Mouse (Mus musculus) neural tube, embryonic 15.5 days (tissue): Measurements from ENCODE around the gene Bcl11a. TPM values are rescaled to one million over a fixed set of nuclear protein-coding genes. Genes with fewer than 3 reads are reported as not detected.
A peak's percentile ranks its signal among the peaks of the same experiment; 100 is the strongest.
"Not testable (repeated sequence)": the region's sequence is repeated elsewhere in the genome, so short reads cannot be mapped to it uniquely, and the experiment has no call there.

ENCODE experiments used
- ATAC-seq: fragments of 200-750 bp; cut with Nextera tagmentation; 2 replicates; pipeline ENCODE4 v1.8.0; 2017; ENCODE audit warnings: mild to moderate bottlenecking, moderate TSS enrichment, moderate library complexity; ENCODE audit not compliant: low FRiP score
- H3K27ac ChIP-seq: fragments of 300-500 bp; sonication (generic); replicated peaks from 2 replicates; pipeline ENCODE4 v1.5.1; 2015; ENCODE audit warnings: mild to moderate bottlenecking, inconsistent platforms
- H3K27me3 ChIP-seq: fragments of 300-500 bp; sonication (generic); replicated peaks from 2 replicates; pipeline ENCODE4 v1.6.1; 2015; ENCODE audit warnings: inconsistent platforms
- H3K36me3 ChIP-seq: fragments of 300-500 bp; sonication (generic); 2 replicates; pipeline ENCODE4 v1.6.1; 2015; ENCODE audit warnings: inconsistent platforms
- H3K4me1 ChIP-seq: fragments of 300-500 bp; sonication (generic); 2 replicates; pipeline ENCODE4 v1.6.1; 2015; ENCODE audit warnings: inconsistent platforms
- H3K4me2 ChIP-seq: fragments of 300-500 bp; sonication (generic); 2 replicates; pipeline ENCODE4 v1.6.1; 2015; ENCODE audit warnings: inconsistent platforms, mild to moderate bottlenecking, moderate library complexity
- H3K4me3 ChIP-seq: fragments of 300-500 bp; sonication (generic); replicated peaks from 2 replicates; pipeline ENCODE4 v1.5.1; 2015; ENCODE audit warnings: mild to moderate bottlenecking, inconsistent platforms
- H3K9ac ChIP-seq: fragments of 300-500 bp; sonication (generic); replicated peaks from 2 replicates; pipeline ENCODE4 v1.6.1; 2015; ENCODE audit warnings: mild to moderate bottlenecking, inconsistent platforms
- H3K9me3 ChIP-seq: fragments of 300-500 bp; sonication (generic); replicated peaks from 2 replicates; pipeline ENCODE4 v1.6.1; 2016; ENCODE audit warnings: inconsistent platforms
- WGBS: fragments of 180-500 bp; shearing (Covaris S2); methylation state at CpG from one replicate; pipeline ENCODE4 v1.1.7; 2015; ENCODE audit warnings: mixed read lengths; 5-methylcytosine and 5-hydroxymethylcytosine counted together
- polyA plus RNA-seq: library from polyadenylated mRNA; unstranded; fragments of >200 nt; fragmentation: Nextera tagmentation; extraction: Ambion mirVana; gene quantifications from 2 replicates; pipeline ENCODE4 v1.2.1, GENCODE M21; 2015

The Bcl11a gene
- polyA plus RNA-seq, 1 experiment from 2014 or later, result 102 TPM

- no peak for ATAC-seq
- WGBS, result 84% methylated on average over 2 of the region's 2 CpGs
- Histone ChIP-seq H3K4me2 (no peak overlapping the region), H3K27me3 (no peaks in the 10 kb centered on the region), H3K9me3 (no peaks in the 10 kb centered on the region), H3K36me3 (no peaks in the 10 kb centered on the region), H3K9ac (no peak overlapping the region), H3K27ac (no peak overlapping the region), H3K4me1 (peaks cover 60% of the 10 kb centered on the region), H3K4me3 (no peak overlapping the region)
These were observed 46.1 kb downstream of the Bcl11a start for GRCm38 (mm10) chr11:24123991-24124390.

- no peak overlapping the region for H3K4me2 ChIP-seq
- no peak overlapping the region for H3K9ac ChIP-seq
- 81% methylated on average over 6 of the region's 6 CpGs for WGBS
- H3K4me3 ChIP-seq, result no peak overlapping the region
- no peaks in the 10 kb centered on the region for H3K9me3 ChIP-seq
- H3K36me3 ChIP-seq, result no peaks in the 10 kb centered on the region
- peaks cover 55% of the 10 kb centered on the region for H3K4me1 ChIP-seq
- no peaks in the 10 kb centered on the region for H3K27me3 ChIP-seq
- no peak for ATAC-seq
- H3K27ac ChIP-seq, result 0 out of 2 replicates have a peak overlapping the region, but pooled peaks have one; percentile 28
These were observed 47.2 kb downstream of the Bcl11a start for GRCm38 (mm10) chr11:24125098-24125497.

DNA sequence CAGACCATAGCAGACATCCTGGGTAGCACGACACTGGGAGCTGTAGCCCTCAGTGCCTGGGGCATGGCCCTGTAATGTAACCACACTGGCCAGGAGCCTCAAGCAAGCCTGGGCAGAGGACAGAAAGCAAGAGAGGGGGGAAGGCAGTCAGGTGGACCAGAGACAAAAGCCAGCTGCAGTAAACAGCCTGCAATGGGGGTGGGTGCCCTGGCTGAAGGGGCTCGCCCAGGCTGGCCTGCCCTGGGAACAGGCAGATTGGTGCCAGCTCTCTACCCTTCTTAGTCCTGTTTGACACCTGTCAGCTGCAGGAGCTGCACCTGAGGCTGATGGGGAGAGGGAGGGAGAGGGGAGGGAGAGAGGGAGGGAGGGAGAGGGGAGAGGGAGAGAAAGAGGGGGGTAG lies 50.1 kb downstream of the Bcl11a start:
- H3K4me3 ChIP-seq, result no peak overlapping the region
- no peak overlapping the region for H3K27ac ChIP-seq
- no peaks in the 10 kb centered on the region for H3K9me3 ChIP-seq
- no peak overlapping the region for H3K4me2 ChIP-seq
- H3K27me3 ChIP-seq, result no peaks in the 10 kb centered on the region
- peaks cover 41% of the 10 kb centered on the region for H3K4me1 ChIP-seq
- H3K9ac ChIP-seq, result no peak overlapping the region
- no peak; the same call in 1 of the 2 replicates for ATAC-seq
- no peaks in the 10 kb centered on the region for H3K36me3 ChIP-seq
- WGBS, result 56% methylated on average over 2 of the region's 2 CpGs

DNA sequence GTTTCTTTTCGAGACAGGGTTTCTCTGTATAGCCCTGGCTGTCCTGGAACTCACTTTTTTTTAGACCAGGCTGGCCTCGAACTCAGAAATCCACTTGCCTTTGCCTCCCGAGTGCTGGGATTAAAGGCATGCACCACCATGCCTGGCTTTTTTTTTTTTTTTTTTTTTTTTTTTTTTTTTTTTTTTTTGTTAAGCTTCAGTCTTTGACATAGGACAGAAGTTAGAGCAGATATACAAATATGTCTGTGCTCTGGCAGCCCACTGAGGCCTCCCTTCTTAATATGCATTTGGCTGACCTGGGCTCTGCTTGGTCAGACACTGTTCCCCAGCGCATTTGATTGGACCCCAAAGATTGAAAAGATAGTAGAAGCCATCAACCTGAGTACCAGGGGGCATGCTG lies 51.0 kb downstream of the Bcl11a start:
- H3K9me3 ChIP-seq, result not testable (repeated sequence)

GRCm38 (mm10) chr11:24129358-24130185 lies 51.7 kb downstream of the Bcl11a start:
- Histone ChIP-seq H3K9me3 (no peaks in the 10 kb centered on the region), H3K4me1 (peaks cover 29% of the 10 kb centered on the region), H3K36me3 (no peaks in the 10 kb centered on the region), H3K4me3 (no peak overlapping the region), H3K4me2 (no peak overlapping the region), H3K9ac (no peak overlapping the region), H3K27ac (no peak overlapping the region), H3K27me3 (no peaks in the 10 kb centered on the region)
- no peak for ATAC-seq
- WGBS, result 90% methylated on average over 5 of the region's 5 CpGs

More for the DNA sequence above, 51.0 kb downstream of the Bcl11a start:
- H3K27me3 ChIP-seq, H3K9ac ChIP-seq, H3K27ac ChIP-seq, H3K4me3 ChIP-seq, H3K4me2 ChIP-seq, H3K36me3 ChIP-seq, ATAC-seq: not testable (repeated sequence)
- 83% methylated on average over 4 of the region's 4 CpGs for WGBS
- H3K4me1 ChIP-seq, result peaks cover 34% of the 10 kb centered on the region

GRCm38 (mm10) chr11:24130186-24130760 lies 52.4 kb downstream of the Bcl11a start:
- no peak overlapping the region for H3K27ac ChIP-seq
- 58% methylated on average over 7 of the region's 7 CpGs for WGBS
- ATAC-seq, result no peak
- no peak overlapping the region for H3K9ac ChIP-seq
- H3K4me1 ChIP-seq, result peaks cover 25% of the 10 kb centered on the region; the same call in 1 of the 2 replicates
- no peaks in the 10 kb centered on the region for H3K36me3 ChIP-seq
- H3K9me3 ChIP-seq, result no peaks in the 10 kb centered on the region
- H3K27me3 ChIP-seq, result no peaks in the 10 kb centered on the region
- no peak overlapping the region for H3K4me3 ChIP-seq
- H3K4me2 ChIP-seq, result no peak overlapping the region

- H3K27me3 ChIP-seq, result no peaks in the 10 kb centered on the region
- no peak overlapping the region for H3K4me2 ChIP-seq
- no peak overlapping the region for H3K9ac ChIP-seq
- H3K9me3 ChIP-seq, result no peaks in the 10 kb centered on the region
- ATAC-seq, result no peak
- peaks cover 25% of the 10 kb centered on the region; the same call in 1 of the 2 replicates for H3K4me1 ChIP-seq
- no peak overlapping the region for H3K27ac ChIP-seq
- no peak overlapping the region for H3K4me3 ChIP-seq
- WGBS, result 92% methylated on average over 2 of the region's 2 CpGs
- H3K36me3 ChIP-seq, result no peaks in the 10 kb centered on the region
These were observed 54.0 kb downstream of the Bcl11a start for GRCm38 (mm10) chr11:24131818-24132217.

DNA sequence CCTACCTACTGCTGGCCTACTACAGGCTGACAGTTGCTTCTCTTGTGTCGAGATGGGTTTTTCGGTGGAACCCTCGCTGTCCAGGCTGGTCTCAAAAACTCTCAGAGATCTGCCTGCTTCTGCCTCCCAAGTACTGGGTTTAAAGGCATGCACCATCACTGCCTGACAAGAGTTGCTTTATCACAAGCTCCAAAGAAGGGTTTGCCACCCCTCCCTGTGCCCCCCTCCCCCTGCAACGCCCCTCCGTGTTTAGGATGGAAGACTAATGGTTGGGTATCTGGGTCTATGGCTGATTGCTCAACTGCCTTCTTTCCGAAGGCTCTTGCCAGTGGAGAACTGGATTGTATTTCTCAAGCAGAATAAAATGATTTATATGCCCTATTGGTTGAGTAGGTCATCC lies 54.5 kb downstream of the Bcl11a start:
- 95% methylated on average over 6 of the region's 6 CpGs for WGBS
- Histone ChIP-seq H3K27ac (no peak overlapping the region), H3K4me1 (peaks cover 24% of the 10 kb centered on the region; the same call in 1 of the 2 replicates)

DNA sequence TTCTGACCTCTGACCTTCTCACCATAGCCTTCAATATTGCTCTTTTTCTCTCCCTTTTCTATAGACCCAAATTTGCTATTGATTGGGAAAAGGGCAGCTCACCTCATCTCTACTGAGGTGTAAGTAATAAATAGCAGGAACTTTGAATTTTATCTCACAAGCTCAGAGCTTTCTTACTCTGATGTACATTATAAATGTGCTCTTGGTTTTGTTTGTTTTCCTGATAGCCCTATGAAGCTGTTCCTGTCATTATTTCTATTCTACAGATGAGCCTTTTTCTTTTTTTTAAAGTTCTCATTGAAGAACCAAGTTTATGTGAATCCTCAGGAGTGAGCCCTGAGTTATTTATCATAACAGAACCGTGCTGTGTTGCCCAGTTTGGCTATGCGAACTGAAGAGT lies 55.0 kb downstream of the Bcl11a start:
- no peak overlapping the region for H3K9ac ChIP-seq
- H3K36me3 ChIP-seq, result no peaks in the 10 kb centered on the region
- H3K4me2 ChIP-seq, result no peak overlapping the region
- H3K9me3 ChIP-seq, result no peaks in the 10 kb centered on the region
- no peak overlapping the region for H3K4me3 ChIP-seq
- H3K27ac ChIP-seq, result no peak overlapping the region
- WGBS, result 84% methylated on average over 2 of the region's 2 CpGs
- H3K4me1 ChIP-seq, result peaks cover 20% of the 10 kb centered on the region; the same call in 1 of the 2 replicates
- no peaks in the 10 kb centered on the region for H3K27me3 ChIP-seq
- no peak for ATAC-seq

More for the DNA sequence above, 54.5 kb downstream of the Bcl11a start:
- H3K4me2 ChIP-seq, result no peak overlapping the region
- no peak overlapping the region for H3K4me3 ChIP-seq
- H3K36me3 ChIP-seq, result no peaks in the 10 kb centered on the region
- no peaks in the 10 kb centered on the region for H3K9me3 ChIP-seq
- H3K9ac ChIP-seq, result no peak overlapping the region
- ATAC-seq, result no peak
- no peaks in the 10 kb centered on the region for H3K27me3 ChIP-seq

GRCm38 (mm10) chr11:24133484-24133883 lies 55.6 kb downstream of the Bcl11a start:
- Histone ChIP-seq H3K9ac (no peak overlapping the region), H3K4me1 (peaks cover 16% of the 10 kb centered on the region; the same call in 1 of the 2 replicates), H3K9me3 (no peaks in the 10 kb centered on the region), H3K4me3 (no peak overlapping the region), H3K36me3 (no peaks in the 10 kb centered on the region), H3K4me2 (no peak overlapping the region), H3K27ac (no peak overlapping the region), H3K27me3 (no peaks in the 10 kb centered on the region)
- ATAC-seq, result no peak
- 33% methylated on average over 3 of the region's 3 CpGs for WGBS

DNA sequence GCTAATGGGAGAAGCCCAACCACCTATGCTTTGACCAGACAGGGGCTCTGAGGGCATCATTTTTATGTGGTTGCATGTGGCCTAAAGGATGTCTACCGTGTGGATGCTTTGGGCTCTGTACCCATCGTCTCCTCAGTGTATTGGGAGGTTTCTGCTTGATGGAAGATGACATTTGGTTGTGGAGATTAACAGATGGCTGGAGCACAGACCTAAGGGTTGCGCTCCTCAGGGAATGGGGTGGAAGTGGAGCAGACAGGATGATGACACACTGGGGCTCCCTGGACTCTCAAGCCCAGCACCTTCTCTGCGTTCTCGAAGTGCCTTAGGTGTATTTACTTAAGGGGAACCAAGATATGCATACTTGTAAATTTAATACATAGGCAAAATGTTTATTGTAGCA lies 56.1 kb downstream of the Bcl11a start:
- Histone ChIP-seq H3K4me3 (no peak overlapping the region), H3K4me2 (no peak overlapping the region), H3K4me1 (peaks cover 15% of the 10 kb centered on the region; the same call in 1 of the 2 replicates), H3K36me3 (no peaks in the 10 kb centered on the region), H3K9ac (no peak overlapping the region), H3K27me3 (no peaks in the 10 kb centered on the region), H3K9me3 (no peaks in the 10 kb centered on the region), H3K27ac (no peak overlapping the region)
- ATAC-seq, result no peak
- WGBS, result 77% methylated on average over 5 of the region's 5 CpGs

GRCm38 (mm10) chr11:24135244-24135643 lies 57.4 kb downstream of the Bcl11a start:
- Histone ChIP-seq H3K27me3 (no peaks in the 10 kb centered on the region), H3K36me3 (no peaks in the 10 kb centered on the region), H3K4me1 (peaks cover 10% of the 10 kb centered on the region; the same call in 1 of the 2 replicates), H3K27ac (no peak overlapping the region), H3K9me3 (no peaks in the 10 kb centered on the region), H3K4me3 (no peak overlapping the region), H3K9ac (no peak overlapping the region), H3K4me2 (no peak overlapping the region)
- ATAC-seq, result no peak
- WGBS, result 83% methylated on average over 2 of the region's 2 CpGs
